Mouse (Mus musculus) left cerebral cortex, adult 2 months (tissue): ENCODE data around the gene Cntd1. TPM values are rescaled to one million over a fixed set of nuclear protein-coding genes. Genes with fewer than 3 reads are reported as not detected.
"Not testable (repeated sequence)": the region's sequence is repeated elsewhere in the genome, so short reads cannot be mapped to it uniquely, and the experiment has no call there.

Experiments used
- DNase-seq, 2 experiments: peaks; one replicate each; pipeline ENCODE4 v3.0.0; 2021 to 2022; ENCODE audit warnings: low spot score in 2 of 2, mixed read lengths in 1 of 2; ENCODE audit errors: extremely low spot score in 1 of 2
- H3K27ac ChIP-seq: fragments of 200-600 bp; 2 replicates; pipeline ENCODE4 v1.8.1; 2022
- H3K4me3 ChIP-seq: fragments of 200-600 bp; 2 replicates; pipeline ENCODE4 v1.8.1; 2022
- CTCF ChIP-seq: fragments of 200-600 bp; IDR thresholded peaks from 2 replicates; pipeline ENCODE4 v1.8.1; 2022; ENCODE audit warnings: antibody characterized with exemption, mild to moderate bottlenecking, moderate library complexity
- intact Hi-C: fragments of 180-260 bp; cut with DNase I; formaldehyde crosslinking; loops from one replicate; pipeline ENCODE4 v1.15.1; 2025
- total RNA-seq, 2 experiments: library from RNA; stranded (reverse); gene quantifications; 2 replicates each; pipeline ENCODE4 v1.2.3; 2021

The Cntd1 gene
- total RNA-seq, 2 experiments from 2014 or later: 0.44 to 0.81 TPM

DNA sequence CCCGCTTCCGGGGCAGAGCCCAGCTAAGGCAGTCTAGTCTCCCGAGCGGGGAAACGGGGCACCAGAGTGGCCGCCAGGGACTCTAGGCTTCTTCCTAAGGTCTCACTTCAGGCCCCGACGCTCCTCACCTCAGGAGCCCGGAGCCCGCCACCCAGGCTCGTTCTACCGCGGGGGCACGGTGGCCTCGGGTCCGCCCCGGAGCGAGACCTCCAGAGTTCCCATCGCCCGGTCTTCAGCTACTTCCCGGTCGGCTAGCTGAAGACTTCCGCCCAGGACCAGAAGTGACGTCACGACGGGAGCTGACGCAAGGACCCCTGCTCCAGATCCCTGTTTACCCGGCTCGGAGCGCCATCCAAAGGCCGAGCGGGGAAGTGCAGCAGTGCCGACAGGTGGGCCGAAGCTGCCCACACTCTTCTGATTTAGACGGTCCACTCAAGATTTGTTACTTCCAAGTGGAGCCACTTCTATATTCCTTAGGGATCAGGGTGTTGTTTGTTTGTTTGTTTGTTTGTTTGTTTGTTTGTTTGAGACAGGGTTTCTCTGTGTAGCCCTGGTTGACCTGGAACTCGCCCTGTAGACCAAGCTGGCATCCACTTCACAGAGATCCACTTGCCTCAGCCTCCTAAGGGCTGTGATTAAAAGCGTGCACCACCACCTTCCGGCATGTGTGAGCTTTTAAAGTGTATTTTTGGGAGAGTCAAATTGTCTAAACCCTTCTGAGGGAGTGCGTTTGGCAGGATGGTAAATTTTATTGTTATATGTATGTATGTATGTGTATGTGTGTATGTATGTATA lies 23.4 kb downstream of the Cntd1 start, which contains the start of gene Becn1:
Becn1 (minus strand) TSS at position 283 of the 795 bp plus-strand sequence.
- intact Hi-C loops: loop anchor here (1.0 kb wide), 2 partner anchors 49 to 91 kb away; partner anchors contain the start of gene Vps25
- DNase-seq: peak; percentile 94 to 98
- Histone ChIP-seq H3K4me3 (peak within 1 kb of the TSS; percentile 90), H3K27ac (peak within 1 kb of the TSS; percentile 85)
- peak; percentile 98 for TF ChIP-seq CTCF

DNA sequence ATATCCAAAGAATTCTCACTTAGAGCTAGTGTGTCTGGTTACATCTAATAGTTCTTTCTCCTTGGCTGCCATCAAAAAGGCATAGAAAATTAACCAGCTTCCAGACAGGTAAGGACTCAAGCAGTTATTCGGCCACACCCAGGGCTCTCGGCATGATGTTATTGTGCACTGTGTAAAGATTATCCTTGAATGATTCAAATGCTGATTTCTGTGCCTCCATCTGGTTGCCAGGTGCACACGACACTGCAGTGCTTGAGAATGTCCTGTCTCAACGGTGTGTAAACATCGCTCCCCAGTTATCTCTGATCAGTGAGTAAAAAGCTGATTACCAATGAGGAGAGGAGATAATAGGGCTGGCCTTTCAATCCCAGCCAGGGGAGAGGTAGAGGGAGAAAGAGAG lies 28.9 kb downstream of the Cntd1 start:
- no peak for DNase-seq
- Histone ChIP-seq H3K27ac (no peak overlapping the region), H3K4me3 (no peak overlapping the region)
- intact Hi-C loops: no loop called here
- TF ChIP-seq CTCF: no peak

DNA sequence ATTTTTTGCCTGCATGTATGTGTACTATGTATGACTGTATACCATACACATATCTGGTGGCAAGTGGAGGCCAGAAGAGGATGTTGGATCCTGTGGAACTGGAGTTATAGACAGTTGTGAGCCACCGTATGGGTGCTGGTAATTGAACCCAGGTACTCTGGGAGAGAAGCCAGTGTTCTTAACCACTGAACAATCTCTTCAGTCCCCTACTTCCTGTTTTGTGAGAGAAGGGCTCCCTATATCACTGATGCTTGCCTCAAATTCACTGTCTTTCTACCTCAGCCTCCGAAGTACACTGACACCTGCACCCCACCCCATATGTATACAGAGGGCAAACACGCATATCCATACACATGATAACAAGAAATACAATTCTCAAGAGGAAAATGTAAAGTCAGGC lies 32.3 kb downstream of the Cntd1 start:
- H3K4me3 ChIP-seq: no peak overlapping the region
- TF ChIP-seq CTCF: no peak
- H3K27ac ChIP-seq: no peak overlapping the region
- intact Hi-C loops: no loop called here
- DNase-seq: no peak

- intact Hi-C loops: no loop called here
- TF ChIP-seq CTCF: no peak
- no peak overlapping the region for H3K27ac ChIP-seq
- no peak overlapping the region for H3K4me3 ChIP-seq
- no peak for DNase-seq
These were observed 33.3 kb downstream of the Cntd1 start for GRCm38 (mm10) chr11:101312150-101312549.

DNA sequence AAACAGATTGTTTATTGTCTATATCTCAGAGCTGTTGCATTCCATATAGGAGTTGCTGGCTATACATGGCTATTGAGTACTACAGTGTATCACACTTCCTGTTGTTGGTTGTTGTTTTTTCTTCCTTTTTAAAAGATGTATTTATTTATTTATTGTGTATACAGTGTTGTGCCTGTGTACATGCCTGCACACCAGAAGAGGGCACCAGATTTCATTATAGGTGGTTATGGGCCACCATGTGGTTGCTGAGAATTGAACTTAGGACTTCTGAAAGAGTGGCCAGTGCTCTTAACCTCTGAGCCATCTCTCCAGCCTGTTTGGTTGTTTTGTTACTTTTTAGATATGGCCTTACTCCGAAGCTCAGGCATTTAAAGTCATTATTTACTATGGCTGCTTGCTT lies 35.8 kb downstream of the Cntd1 start:
- H3K4me3 ChIP-seq: no peak overlapping the region
- H3K27ac ChIP-seq: no peak overlapping the region
- TF ChIP-seq CTCF: no peak; the same call in 1 of the 2 replicates
- DNase-seq: no peak
- intact Hi-C loops: no loop called here

- no peak for DNase-seq
- Histone ChIP-seq H3K4me3 (peak overlapping the region; percentile 100), H3K27ac (peak overlapping the region; percentile 87)
- intact Hi-C loops: no loop called here
- TF ChIP-seq CTCF: no peak
These were observed 36.4 kb downstream of the Cntd1 start for GRCm38 (mm10) chr11:101315082-101315650.

GRCm38 (mm10) chr11:101315665-101316500 lies 37.1 kb downstream of the Cntd1 start, which contains the start of gene Psme3:
TSS of gene Psme3 (plus strand) at chr11:101316213.
- no peak; the same call in 1 of the 2 replicates for TF ChIP-seq CTCF
- H3K4me3 ChIP-seq: peak within 1 kb of the TSS; percentile 100
- intact Hi-C loops: no loop called here
- peak; percentile 92 to 95 for DNase-seq
- H3K27ac ChIP-seq: peak within 1 kb of the TSS; percentile 87

- TF ChIP-seq CTCF: no peak
- peak in 1 of 2 experiments; percentile 19 for DNase-seq
- Histone ChIP-seq H3K4me3 (peak overlapping the region; percentile 100), H3K27ac (peak overlapping the region; percentile 87)
- intact Hi-C loops: no loop called here
These were observed 37.7 kb downstream of the Cntd1 start for GRCm38 (mm10) chr11:101316501-101316917.

GRCm38 (mm10) chr11:101323609-101324008 lies 44.8 kb downstream of the Cntd1 start:
- peak; percentile 63 to 75 for DNase-seq
- intact Hi-C loops: loop anchor here (1.0 kb wide), 1 partner anchor 72 kb away; no protein-coding TSS in a partner anchor
- TF ChIP-seq CTCF: peak; percentile 97
- Histone ChIP-seq H3K27ac (no peak overlapping the region), H3K4me3 (no peak overlapping the region)

- intact Hi-C loops: no loop called here
- no peak for TF ChIP-seq CTCF
- DNase-seq: no peak
- Histone ChIP-seq H3K4me3 (no peak within 1 kb of the TSS), H3K27ac (no peak within 1 kb of the TSS)
These were observed 46.0 kb downstream of the Cntd1 start, which contains the start of gene Aoc2 for GRCm38 (mm10) chr11:101324763-101325162. TSS of gene Aoc2 (plus strand) at chr11:101325063.

DNA sequence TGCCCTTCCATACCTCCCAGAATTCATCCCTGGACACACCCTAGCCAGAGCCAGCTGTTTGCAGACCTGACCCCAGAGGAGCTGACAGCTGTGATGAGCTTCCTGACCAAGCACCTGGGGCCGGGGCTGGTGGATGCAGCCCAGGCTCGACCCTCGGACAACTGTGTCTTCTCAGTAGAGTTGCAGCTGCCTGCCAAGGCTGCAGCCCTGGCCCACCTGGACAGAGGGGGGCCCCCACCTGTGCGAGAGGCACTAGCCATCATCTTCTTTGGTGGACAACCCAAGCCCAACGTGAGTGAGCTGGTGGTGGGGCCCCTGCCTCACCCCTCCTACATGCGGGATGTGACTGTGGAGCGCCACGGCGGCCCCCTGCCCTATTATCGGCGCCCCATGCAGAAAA lies 46.4 kb downstream of the Cntd1 start:
- H3K4me3 ChIP-seq, H3K27ac ChIP-seq, intact Hi-C loops, DNase-seq: not testable (repeated sequence)
